Mouse (Mus musculus) stomach, postnatal 0 days (tissue): ENCODE data around the gene C330007P06Rik. TPM values are rescaled to one million over a fixed set of nuclear protein-coding genes. Genes with fewer than 3 reads are reported as not detected.
"Not testable (repeated sequence)": the region's sequence is repeated elsewhere in the genome, so short reads cannot be mapped to it uniquely, and the experiment has no call there.

Experiments used
- ATAC-seq: fragments of 200-750 bp; cut with Nextera tagmentation; 2 replicates; pipeline ENCODE4 v1.8.0; 2017; ENCODE audit not compliant: low FRiP score, low TSS enrichment
- DNase-seq: peaks from one replicate; pipeline ENCODE4 v3.0.0-alpha.2; 2016; ENCODE audit warnings: low spot score
- H3K27ac ChIP-seq: fragments of 300-500 bp; sonication (generic); replicated peaks from 2 replicates; pipeline ENCODE4 v1.5.1; 2014; ENCODE audit warnings: mild to moderate bottlenecking, control low read depth
- H3K27me3 ChIP-seq: fragments of 300-500 bp; sonication (generic); 2 replicates; pipeline ENCODE4 v1.6.1; 2014; ENCODE audit warnings: low read length; ENCODE audit not compliant: control insufficient read depth, insufficient read depth
- H3K36me3 ChIP-seq: fragments of 300-500 bp; sonication (generic); 2 replicates; pipeline ENCODE4 v1.6.1; 2014; ENCODE audit warnings: low read length, mixed read lengths; ENCODE audit not compliant: control insufficient read depth, insufficient read depth
- H3K4me1 ChIP-seq: fragments of 300-500 bp; sonication (generic); replicated peaks from 2 replicates; pipeline ENCODE4 v1.6.1; 2014; ENCODE audit warnings: antibody characterized with exemption; ENCODE audit not compliant: control insufficient read depth, insufficient read depth
- H3K4me2 ChIP-seq: fragments of 300-500 bp; sonication (generic); replicated peaks from 2 replicates; pipeline ENCODE4 v1.6.1; 2014; ENCODE audit warnings: low read depth, mild to moderate bottlenecking, control low read depth, moderate library complexity
- H3K4me3 ChIP-seq: fragments of 300-500 bp; sonication (generic); 2 replicates; pipeline ENCODE4 v1.5.1; 2014; ENCODE audit warnings: low read depth, low read length, control low read depth
- H3K9ac ChIP-seq: fragments of 300-500 bp; sonication (generic); 2 replicates; pipeline ENCODE4 v1.6.1; 2014; ENCODE audit warnings: mild to moderate bottlenecking, low read length, control low read depth, mixed read lengths
- H3K9me3 ChIP-seq: fragments of 300-500 bp; sonication (generic); 2 replicates; pipeline ENCODE4 v1.6.1; 2016; ENCODE audit warnings: low read length; ENCODE audit not compliant: control insufficient read depth
- CTCF ChIP-seq: IDR thresholded peaks from 2 replicates; pipeline ENCODE4 v1.5.1; 2016; ENCODE audit warnings: antibody characterized with exemption, low read depth, mild to moderate bottlenecking, moderate library complexity
- EP300 ChIP-seq: optimal IDR thresholded peaks from 2 replicates; pipeline ENCODE3; 2016; ENCODE audit warnings: antibody characterized with exemption
- WGBS: fragments of 180-500 bp; shearing (Covaris S2); extraction: QIAGEN DNeasy Blood & Tissue Kit; methylation state at CpG from one replicate; pipeline ENCODE4 v1.1.7; 2014; 5-methylcytosine and 5-hydroxymethylcytosine counted together
- polyA plus RNA-seq: library from polyadenylated mRNA; unstranded; fragments of >200 nt; fragmentation: Nextera tagmentation; extraction: Ambion mirVana; gene quantifications from 2 replicates; pipeline ENCODE4 v1.2.1, GENCODE M21; 2015

The C330007P06Rik gene
- polyA plus RNA-seq, 1 experiment from 2014 or later, result 14.6 TPM

- no peaks in the 10 kb centered on the region for H3K27me3 ChIP-seq
- 64% methylated on average over 5 of the region's 5 CpGs for WGBS
- H3K4me2 ChIP-seq, result no peak overlapping the region
- H3K4me1 ChIP-seq, result no peaks in the 10 kb centered on the region
- TF ChIP-seq EP300, result no peak
- no peak for TF ChIP-seq CTCF
- ATAC-seq (no peak), DNase-seq (no peak)
- H3K36me3 ChIP-seq, result no peaks in the 10 kb centered on the region
- H3K9me3 ChIP-seq, result no peaks in the 10 kb centered on the region
- H3K4me3 ChIP-seq, result no peak overlapping the region
- H3K27ac ChIP-seq, result no peak overlapping the region
- H3K9ac ChIP-seq, result no peak overlapping the region
Measured at GRCm38 (mm10) chrX:36803189-36803588, 70.7 kb downstream of the C330007P06Rik start.

DNA sequence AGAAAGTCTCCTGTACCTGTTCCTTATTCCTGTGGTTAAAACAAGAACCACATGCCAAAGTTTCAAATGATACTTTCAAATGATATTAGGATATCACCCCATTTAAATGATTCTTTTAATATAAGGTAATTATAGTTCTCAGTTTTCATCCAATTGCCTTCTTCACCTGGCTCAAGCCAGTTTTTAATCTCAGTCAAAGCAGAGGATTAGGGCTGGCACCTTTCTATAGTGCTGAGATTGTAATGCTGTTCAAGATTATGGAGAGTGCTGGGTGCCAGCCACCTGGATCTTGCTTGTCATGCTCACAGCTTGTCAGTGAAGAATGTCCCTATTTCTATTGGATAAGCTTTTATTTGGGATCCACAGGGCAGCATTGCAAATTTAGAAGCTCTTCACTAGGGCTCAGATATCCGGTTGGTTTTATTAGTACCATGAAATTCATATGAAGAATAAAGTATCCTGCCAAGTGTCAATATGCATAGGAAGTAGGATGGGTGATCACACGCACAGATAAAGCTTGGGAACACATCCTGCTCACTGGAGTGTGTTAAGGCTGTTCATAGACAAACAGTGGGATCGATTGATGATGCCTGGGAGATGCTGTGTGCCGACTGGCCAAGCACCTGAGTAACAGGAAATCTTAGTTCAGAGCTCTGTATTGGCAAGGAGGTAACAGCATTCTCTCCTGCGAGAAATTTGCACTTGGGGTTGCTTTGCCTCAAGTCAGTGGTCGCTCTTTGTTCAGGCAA is 74.6 kb downstream of the C330007P06Rik start:
- Histone ChIP-seq H3K27me3 (no peaks in the 10 kb centered on the region), H3K27ac (no peak overlapping the region), H3K4me1 (no peaks in the 10 kb centered on the region), H3K4me3 (no peak overlapping the region), H3K36me3 (no peaks in the 10 kb centered on the region), H3K9me3 (no peaks in the 10 kb centered on the region), H3K4me2 (no peak overlapping the region), H3K9ac (no peak overlapping the region)
- no peak for TF ChIP-seq CTCF
- TF ChIP-seq EP300, result no peak
- no peak for ATAC-seq
- WGBS, result 45% methylated on average over 6 of the region's 6 CpGs
- no peak for DNase-seq

GRCm38 (mm10) chrX:36796734-36797133 is 77.2 kb downstream of the C330007P06Rik start:
- H3K9me3 ChIP-seq, ATAC-seq, H3K4me1 ChIP-seq, H3K9ac ChIP-seq, DNase-seq, H3K27ac ChIP-seq, H3K36me3 ChIP-seq, H3K27me3 ChIP-seq: not testable (repeated sequence)
- 45% methylated on average over 8 of the region's 8 CpGs for WGBS
- Histone ChIP-seq H3K4me3 (peak overlapping the region; percentile 60), H3K4me2 (peak overlapping the region; percentile 52)

DNA sequence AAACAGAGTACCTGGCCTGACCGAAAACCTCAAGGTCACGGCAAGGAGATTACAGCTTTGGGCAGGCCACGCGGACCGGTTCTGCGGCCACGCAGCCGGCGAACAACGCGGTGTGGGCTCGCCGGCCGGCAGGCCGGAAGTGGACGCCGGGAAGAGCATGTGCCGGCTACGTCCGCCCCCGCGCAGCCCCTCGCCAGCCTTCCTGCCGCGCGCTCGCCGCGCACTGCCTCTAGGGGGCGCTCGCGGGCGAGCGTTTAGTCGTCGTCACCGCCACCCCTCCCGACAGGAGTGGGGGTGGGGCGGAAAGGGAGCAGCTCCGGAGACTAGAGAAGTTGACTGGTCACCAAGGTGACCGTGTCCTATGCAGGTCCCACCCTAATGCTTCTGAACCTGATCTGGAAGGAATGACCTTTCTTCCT is 77.7 kb downstream of the C330007P06Rik start:
- WGBS, result 9% methylated on average over 18 of the region's 41 CpGs
- TF ChIP-seq CTCF (peak; percentile 85), EP300 (no peak)
- peak overlapping the region; percentile 92 for H3K27ac ChIP-seq
- no peaks in the 10 kb centered on the region for H3K36me3 ChIP-seq
- peak overlapping the region; percentile 79 for H3K9ac ChIP-seq
- H3K4me1 ChIP-seq, result no peaks in the 10 kb centered on the region
- peak overlapping the region; percentile 52 for H3K4me2 ChIP-seq
- peak overlapping the region; percentile 60 for H3K4me3 ChIP-seq
- H3K27me3 ChIP-seq, result no peaks in the 10 kb centered on the region
- DNase-seq, result peak; percentile 86
- ATAC-seq, result peak; percentile 86
- H3K9me3 ChIP-seq, result no peaks in the 10 kb centered on the region

DNA sequence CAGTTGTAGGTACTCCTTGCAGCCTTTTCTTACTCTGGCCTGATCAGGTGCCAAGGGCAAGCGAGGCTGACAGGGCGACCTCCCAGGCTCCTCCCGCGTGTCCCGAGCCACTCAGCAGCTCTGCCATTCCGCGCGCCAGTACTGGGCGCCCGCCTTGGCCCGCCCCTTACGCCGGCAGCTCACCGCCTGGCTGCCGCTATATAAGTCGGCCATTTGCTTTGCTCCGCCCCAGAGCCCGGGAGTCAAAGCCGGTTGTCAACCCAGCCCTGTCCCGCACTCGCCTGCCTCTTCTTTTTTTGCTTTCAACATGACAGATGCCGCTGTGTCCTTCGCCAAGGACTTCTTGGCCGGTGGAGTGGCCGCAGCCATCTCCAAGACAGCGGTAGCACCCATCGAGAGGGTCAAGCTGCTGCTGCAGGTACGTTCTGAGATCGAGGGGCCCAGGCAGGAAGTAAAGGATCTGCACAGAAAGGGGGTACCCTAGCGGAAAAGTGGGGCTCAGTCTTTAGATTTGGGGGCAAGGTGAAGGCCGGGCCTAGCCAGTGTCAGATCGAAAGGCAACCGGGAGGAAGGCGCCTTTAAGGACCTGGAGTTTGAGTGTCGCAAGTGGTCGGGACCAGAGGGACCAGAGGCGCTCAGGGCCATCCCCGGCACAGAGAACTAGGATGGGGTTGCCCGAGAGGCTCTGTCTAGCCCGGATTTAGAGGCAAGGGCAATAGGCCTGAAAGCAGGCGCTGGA is 78.3 kb downstream of the C330007P06Rik start, which contains the start of gene Slc25a5:
Gene Slc25a5, plus strand, starts transcription at position 228 of the 739 bp plus-strand sequence.
- DNase-seq (peak; percentile 89), ATAC-seq (peak; percentile 91)
- Histone ChIP-seq H3K9me3 (no peaks in the 10 kb centered on the region), H3K36me3 (no peaks in the 10 kb centered on the region), H3K9ac (peak within 1 kb of the TSS; percentile 79), H3K4me1 (no peaks in the 10 kb centered on the region), H3K4me3 (peak within 1 kb of the TSS; percentile 60), H3K4me2 (peak within 1 kb of the TSS; percentile 52), H3K27ac (peak within 1 kb of the TSS; percentile 92), H3K27me3 (no peaks in the 10 kb centered on the region)
- peak; percentile 12; the same call in 1 of the 2 replicates for TF ChIP-seq CTCF
- no peak for TF ChIP-seq EP300
- WGBS, result 20% methylated on average over 38 of the region's 41 CpGs

GRCm38 (mm10) chrX:36794571-36794970 is 79.3 kb downstream of the C330007P06Rik start:
- 54% methylated on average over 5 of the region's 5 CpGs for WGBS

More at GRCm38 (mm10) chrX:36794571-36794970, 79.3 kb downstream of the C330007P06Rik start:
- DNase-seq, result no peak
- H3K9ac ChIP-seq, result no peak overlapping the region
- no peak overlapping the region for H3K4me2 ChIP-seq
- H3K9me3 ChIP-seq, result no peaks in the 10 kb centered on the region
- H3K27ac ChIP-seq, result no peak overlapping the region
- no peak for ATAC-seq
- no peaks in the 10 kb centered on the region for H3K36me3 ChIP-seq
- no peaks in the 10 kb centered on the region for H3K4me1 ChIP-seq
- H3K4me3 ChIP-seq, result no peak overlapping the region
- H3K27me3 ChIP-seq, result no peaks in the 10 kb centered on the region
- TF ChIP-seq CTCF (0 out of 2 replicates have a peak, but pooled peaks have one; percentile 15), EP300 (no peak)
